Mouse (Mus musculus) kidney, postnatal 4 days (tissue): ENCODE measurements at regions not wholly inside any gene's neighbourhood (a gene's known extent, or its start where the extent isn't known, plus 50 kb on each side); places are given as distances from the start of the nearest gene placed in this dataset.
"Not testable (repeated sequence)": the region's sequence is repeated elsewhere in the genome, so short reads cannot be mapped to it uniquely, and the experiment has no call there.

Experiments
- DNase-seq, 2 experiments: peaks; one replicate each; pipeline ENCODE4 v3.0.0; 2021; ENCODE audit warnings: mixed read lengths in 2 of 2

DNA sequence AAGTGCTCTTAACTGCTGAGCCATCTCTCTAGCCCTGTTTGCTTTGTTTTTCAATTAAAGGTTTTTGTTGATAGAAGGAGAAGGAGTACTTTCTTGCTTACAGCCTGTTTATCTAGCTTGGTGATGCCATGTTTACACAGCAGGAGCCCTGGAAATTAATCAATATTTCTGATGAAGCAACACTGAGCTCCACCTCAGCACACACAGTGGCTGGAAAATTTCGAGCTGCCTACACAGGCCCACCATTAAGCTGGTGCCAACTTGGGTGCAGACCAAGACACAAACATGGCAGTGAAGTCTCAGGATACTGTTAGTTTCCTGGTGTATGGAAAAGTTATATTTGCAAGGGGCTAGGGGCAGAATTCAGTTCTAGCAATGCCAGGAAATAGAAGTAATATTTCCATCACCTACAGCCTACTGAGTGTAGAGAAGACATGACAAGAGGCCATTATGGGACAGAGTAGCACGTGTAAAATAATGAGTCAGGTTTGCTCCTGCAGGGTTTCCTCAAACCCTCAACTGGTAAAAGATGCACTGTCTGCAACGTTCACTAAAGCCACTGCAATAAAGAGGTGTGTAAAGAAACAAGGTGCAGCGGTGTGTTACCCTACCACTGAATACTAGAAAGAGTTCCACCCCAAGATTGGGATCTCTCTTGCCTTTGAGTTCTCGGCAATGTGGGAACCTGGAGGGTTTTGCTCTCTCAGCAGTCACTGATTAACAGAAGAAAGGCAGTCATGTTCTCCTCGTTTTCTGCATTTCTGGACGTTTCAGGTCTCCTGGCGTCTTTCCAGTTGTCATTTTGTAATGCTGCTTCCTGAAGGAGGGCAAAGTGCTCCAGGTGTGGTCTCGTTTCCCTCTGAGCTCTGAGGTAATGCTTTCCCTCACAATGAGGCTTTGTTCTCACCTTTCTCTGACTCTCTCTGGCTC, 108.8 kb upstream of the Fhl2 start:
- peak; percentile 14 to 34 for DNase-seq

DNA sequence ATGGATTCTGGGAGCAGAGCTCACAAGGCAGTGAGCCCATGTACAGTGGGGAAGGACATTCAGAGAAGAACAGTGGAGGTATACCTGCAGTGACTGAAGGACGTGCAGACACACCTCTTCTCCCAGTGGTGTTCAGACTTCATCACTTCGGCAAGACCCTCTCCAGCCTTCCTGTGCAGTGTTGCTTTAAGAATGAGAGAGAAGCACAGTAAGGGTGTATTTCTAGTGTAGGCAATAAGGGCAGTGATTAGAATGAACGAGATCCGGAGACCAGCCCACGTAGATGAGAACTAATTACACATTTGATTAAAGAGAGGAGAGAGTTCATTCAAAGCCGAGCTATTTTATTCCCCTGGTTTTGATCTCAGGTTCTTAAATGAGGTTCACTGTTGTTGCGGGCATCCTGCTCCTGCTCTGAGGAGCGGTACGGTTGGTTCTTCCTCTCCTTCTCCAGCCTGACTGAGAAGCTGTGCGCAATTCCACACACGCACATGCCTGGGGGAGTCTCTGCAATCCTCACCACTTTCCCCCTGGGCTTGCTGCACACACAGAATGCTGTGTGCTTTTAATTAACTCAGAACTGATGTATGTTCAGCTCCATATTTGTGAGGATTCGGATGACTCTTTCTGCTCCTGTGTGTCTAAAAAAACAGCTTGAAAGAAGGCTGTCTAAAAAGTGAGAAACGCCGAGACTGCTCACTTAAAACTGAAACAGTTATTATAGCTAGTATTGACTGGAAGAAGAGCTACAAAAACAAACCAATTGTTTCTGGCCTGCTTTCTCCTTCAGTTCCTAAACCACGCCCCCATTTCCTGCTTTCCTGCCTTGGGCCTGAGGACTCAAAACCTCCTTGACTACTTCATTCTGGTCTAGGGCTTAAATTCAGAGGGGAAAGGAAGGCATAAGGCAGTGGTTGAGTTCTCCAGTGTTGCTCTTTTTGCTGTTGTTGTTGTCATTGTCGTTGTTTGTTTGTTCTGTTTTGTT, 114.2 kb upstream of the Fhl2 start:
- peak; percentile 29 to 64 for DNase-seq

DNA sequence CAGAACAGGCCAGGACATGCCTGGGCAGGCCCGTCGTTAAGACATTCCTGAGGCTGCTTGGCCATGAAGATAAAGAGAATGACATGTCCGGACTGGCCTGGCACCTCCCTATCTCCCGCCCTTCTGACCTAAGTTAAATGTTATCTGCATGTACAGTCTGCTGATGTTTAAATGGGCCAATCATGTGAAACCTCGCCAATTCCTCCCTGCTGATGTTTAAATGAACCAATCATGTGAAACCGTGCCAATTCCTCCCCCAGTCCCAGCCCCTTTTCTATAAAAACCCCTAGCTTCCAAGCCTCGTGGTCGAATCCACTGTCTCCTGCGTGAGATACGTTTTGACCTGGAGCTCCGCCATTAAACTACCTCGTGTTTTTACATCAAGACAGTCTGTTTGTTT, 119.5 kb upstream of the Fhl2 start:
- not testable (repeated sequence) for DNase-seq

DNA sequence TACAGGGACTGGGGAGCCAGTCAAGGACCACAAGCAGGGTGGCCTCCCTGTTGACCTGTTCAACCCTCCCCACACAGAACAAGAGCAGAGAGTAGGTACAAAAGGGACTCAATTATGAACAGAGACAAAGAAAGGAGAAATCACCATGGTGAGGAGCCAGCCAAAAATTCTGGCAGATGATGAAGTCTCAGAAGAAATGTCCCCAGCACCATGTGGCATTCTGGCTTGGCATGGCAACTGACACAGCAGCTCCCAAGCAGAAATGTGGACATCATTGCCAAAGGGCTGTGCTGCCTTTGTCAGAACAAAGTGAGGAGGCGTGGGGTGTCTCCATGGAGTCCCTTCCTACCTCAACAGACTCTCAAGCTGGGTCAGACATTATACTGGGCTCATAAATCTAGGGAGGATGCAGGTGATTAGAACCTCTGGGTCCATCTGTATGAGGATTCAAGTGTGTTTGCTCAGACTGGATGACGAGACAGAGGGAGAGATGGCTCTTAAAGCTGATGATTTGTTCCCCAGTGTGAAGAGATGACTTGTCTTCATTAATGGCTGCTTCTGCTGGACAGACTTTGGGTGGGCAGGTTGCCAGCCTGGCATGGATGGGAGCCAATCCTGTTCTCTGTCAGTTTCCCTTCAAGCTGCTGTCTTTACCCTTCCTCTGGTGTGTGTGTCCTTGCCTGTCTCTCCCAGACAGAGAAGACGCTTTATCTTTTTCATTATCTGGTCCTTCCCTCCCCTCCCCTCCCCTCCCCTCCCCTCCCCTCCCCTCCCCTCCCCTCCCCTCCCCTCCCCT, 120.5 kb upstream of the Fhl2 start:
- no peak for DNase-seq

DNA sequence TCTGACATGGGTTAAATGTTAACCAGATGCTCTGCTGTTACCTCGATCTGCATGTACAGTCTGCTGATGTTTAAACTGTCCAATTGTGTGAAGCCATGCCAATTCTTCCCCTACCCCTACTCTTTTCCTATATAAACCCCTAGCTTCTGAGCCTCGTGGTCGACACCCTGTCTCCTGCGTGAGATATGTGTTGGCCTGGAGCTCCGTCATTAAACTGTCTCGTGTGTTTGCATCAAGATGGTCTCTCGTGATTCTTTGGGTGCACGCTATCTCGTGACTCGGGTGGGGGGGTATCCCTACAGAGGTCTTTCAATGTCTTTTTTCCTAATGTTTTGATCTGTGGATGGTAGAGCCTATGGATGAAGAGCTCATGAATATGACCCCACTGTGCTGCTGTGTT, 110.9 kb upstream of the Nck2 start:
- DNase-seq = not testable (repeated sequence)

DNA sequence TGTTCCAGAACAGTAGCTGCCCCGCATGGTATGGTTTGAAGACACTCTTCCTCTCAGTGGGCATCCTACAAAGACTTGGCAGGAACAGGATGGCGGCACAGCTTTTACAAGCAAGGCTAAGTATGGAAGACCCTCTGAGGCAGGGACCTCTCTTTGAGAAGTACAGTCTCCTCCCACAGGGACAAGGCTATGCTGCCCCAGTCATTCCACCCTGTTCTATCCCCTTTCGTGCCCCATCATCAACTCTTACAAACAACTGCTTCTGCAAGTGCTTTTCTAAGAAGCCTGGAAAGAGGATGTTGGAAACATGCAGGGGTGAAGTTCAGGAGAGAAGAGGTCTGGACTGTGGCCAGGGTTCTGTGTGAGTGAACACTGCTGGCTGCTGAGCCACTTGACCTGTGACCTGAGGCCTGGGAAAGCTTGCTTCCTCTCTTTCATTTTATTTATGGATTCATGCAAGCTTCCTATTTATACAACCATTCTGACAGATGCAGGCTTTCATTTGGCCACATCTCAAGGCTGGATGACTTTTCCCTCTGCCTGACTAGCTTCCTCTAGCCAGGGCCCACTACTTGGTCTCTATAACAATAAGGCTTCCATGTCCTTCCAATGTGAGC, 107.1 kb upstream of the Nck2 start:
- peak; percentile 91 to 94 for DNase-seq

DNA sequence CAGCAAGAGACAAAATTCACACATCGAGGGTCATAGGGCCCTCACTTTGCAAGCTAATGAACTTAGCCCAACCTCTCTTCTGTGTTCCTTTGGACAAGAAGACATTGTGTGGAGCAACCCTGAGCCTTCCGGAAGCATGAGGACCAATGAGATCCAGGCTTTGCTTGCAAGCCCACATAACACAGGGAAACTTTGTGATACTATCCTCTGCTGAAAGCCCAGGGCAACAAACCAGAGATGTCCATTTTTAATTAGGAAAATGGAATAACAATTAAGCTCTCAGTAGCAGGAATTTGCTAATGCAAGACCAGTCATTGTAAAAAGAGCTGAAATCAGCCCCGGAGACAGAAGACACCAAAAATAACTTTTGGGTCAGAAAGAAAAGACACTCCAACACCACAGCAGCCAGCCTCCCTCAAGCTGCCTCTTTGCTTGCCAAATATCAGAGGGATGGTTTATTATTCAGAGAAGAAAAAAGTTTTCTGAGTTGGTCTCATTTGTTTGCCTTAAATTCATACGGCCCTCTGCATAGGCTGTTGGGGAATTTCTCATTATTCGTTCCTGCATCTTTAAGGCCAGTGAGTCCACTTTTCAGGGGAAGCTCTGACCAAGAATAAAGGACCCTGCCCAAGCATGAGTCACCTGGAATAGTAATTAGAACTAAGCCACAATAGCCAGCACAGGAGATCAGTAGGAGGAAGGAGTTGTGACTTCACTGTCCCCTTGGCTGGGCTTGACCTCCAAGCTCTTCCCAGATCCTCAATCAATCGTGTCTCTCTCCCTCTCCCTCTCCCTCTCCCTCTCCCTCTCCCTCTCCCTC, 106.1 kb upstream of the Nck2 start:
- peak; percentile 28 to 31 for DNase-seq

DNA sequence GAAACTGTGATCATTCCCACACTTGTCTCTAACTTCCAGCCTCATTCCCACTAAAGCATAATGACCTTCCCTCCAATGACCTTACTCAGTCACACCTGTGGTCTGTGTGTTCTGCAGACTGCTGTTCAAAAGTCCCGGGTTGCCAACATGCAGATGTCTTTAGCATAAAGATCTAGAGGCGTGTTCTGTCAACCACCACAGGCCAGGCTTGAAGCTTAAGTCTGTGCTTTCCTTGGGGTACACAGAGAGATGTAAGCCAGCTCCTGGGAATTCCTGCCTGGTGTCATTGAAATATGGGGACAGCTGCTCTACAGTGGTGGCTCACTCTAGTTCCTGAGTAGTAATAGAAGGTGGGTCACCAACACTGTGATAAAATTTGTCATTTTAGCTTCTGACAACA, 101.5 kb upstream of the Nck2 start:
- DNase-seq = no peak

DNA sequence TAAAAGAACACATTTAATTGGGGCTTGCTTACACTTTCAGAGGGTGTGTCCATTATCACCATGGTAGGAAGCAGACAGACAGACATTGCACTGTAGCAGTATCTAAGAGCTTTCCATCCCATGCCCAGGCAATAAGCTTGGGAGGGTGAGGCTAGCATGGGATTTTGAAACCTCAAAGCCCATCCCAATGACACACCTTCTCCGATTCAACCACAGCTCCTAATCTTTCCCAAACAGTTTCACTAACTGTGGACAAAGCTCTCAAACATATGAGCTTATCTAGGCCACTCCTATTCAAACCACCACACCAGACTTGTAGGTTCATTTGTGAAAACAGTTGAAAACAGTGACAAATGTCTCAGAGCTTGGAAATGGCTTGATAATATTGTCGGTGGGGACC, 101.0 kb upstream of the Nck2 start:
- DNase-seq = no peak

DNA sequence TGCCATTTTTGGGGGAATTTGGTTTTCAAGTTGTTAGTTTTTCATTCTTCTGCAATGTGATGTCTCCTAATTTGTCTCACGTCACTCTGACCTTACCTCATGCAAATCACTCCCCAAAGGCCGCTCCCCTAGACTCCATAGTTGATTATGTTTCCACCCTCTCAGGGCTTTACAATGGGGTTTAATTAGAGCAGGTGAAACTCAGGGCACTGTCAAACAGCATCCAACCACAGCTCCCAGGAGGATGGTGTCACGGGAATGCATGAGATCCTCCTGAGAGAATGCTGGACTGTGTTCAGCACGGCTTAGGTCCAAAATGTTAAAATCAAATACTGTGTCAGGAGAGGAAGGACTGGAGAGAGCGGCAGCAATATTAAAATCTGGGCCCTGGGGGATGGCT, 100.4 kb upstream of the Nck2 start:
- DNase-seq = no peak

DNA sequence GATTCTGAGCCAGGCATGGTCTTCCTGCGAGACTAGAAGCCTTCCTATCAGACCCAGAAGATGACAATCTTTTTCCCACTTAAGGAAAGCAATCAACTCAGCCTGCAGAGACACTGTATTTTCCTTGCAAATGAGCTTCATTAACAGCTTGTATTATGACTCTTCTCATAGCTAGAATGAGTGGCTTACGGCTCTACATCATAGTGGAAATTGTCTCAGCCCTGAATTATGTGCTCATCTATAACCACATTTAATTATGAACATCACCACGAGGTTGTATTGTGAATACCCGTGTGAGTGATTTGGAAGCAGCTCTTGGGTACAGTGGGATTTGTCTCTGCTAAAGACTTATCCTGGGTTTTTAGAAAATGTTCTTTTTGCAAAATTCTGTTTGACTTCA, 97.2 kb upstream of the Nck2 start:
- DNase-seq = no peak

DNA sequence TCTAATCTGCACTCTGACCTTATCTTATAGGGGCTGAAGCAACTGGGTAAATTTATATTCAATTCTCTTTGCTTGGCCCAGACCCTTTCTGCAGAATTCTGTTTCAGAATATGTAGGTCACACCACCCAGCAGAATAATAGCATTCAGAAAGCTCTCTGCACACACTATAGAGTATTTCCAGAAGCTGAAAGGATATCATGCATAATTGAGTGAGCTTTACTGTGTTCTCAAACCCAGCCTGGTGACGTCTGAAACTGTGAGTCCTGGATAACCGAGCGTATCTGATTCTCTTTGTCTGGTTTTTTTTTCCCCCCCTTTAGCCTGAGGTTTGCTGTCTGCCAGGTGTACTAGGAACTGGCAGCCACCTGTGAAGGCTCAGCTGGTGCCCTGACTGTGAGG, 94.4 kb upstream of the Nck2 start:
- no peak for DNase-seq

DNA sequence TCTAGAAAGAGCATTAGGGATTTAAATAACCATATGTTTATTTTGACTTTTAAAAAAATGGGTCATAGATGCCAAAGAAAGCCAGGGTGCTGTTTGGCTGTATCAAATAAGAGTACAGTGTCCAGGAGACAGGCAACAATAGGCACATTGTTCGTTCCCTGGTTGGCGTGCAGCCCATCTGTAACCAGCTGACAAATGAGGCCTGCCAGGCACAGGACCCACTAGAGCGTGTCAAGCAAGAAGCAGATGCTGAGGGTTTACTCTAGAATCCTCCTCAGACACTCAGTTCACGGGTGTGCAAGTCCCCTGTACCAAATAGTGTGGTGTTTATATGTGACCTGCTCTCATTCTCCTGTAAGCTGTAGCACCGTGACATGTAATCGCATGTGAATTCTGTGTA, 86.2 kb upstream of the Nck2 start:
- DNase-seq = peak; percentile 69 to 77

DNA sequence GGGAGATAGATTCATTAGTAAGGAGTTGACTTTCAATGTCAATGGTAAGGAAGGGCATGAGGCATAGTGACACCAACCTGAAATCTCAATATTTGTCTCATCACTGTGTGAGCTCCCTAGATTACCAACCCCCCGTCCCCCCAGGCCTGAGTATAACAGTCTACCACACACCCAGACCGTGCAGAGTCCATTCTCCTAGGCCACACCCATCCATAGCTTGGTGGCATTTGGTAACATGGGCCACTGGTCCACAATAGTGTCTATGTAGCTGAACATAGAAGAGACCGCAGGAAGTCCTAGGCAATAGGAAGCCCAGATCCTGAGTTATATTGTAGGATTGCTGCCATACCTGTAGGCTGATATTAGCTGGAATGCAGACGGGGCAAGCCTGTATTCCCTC, 84.7 kb upstream of the Nck2 start:
- DNase-seq = no peak

DNA sequence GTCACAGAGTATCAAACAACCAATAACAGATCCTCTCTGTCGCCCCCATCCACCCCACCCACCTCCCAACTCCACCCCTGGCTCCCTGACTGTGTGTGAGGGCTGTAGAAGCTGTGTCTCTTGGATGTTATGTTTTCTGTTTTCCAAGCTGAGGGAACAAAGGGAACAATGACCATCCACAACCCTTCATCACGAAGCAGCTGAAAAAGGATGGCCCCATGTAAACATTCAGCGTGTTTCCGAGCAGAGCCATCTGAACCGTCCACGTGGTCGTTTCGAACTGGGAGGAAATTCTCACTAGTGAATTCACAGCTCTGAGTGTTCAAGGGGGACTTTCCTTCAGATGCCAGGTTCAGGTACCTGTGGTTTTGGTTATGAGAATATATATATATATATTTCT, 84.1 kb upstream of the Nck2 start:
- no peak for DNase-seq

DNA sequence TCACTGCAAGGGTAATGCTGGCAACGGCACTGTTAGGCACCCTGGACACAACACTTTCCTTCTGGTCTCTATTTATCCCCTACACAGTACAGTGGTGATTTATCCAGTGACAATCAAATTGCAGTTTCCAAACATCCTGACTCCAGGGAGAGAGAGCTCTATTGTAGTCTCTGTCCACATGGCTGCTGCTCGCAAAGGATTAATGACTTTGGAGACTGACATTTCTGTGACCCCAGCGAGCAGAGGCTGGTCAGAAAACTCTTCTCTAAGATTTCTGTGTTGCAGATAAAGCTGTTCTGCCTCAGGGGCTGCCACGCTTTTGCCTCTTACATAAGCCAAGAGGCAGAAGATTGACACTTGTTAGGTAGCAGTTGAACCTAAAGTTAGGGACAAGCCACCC, 83.6 kb upstream of the Nck2 start:
- peak; percentile 14 to 21 for DNase-seq

DNA sequence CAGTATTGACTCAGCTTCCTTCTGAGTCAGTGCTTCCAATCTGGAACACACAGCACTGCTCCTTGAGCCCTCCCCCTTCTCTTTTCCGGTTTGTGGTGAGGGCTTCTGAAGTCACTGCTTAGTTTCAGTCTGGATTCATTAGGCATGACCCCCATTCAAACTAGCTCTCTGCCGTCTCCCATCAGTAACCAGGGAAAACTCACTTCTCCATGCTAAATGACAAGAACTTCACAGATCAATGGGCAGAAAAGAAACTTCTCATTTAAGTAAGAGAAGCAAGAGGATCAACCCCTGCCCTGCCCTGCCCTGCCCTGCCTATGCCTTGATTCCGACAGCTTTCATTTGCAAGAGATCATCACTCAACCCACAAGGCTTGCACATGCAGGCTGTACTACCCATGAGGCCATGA, 82.9 kb upstream of the Nck2 start:
- DNase-seq = peak in 1 of 2 experiments; percentile 30

DNA sequence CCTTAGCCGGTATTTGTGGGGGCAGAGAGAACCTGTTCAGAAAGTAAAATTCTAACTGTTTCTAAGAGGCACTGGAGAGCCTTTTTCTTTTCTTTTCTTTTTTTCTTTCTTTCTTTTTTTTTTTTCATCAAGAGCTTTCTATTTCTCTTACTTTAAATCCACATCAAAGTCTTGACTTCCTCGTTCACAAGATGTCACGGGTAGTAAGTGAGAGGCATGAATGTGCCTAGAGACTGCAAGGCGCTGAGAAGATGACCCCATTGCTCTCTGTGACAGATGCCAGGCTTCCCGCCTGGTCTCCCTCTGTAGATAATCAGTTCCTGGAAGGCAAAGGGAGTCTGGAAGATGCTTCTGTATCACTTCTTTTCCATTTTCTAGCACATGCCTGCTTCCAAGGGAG, 82.2 kb upstream of the Nck2 start:
- no peak for DNase-seq

DNA sequence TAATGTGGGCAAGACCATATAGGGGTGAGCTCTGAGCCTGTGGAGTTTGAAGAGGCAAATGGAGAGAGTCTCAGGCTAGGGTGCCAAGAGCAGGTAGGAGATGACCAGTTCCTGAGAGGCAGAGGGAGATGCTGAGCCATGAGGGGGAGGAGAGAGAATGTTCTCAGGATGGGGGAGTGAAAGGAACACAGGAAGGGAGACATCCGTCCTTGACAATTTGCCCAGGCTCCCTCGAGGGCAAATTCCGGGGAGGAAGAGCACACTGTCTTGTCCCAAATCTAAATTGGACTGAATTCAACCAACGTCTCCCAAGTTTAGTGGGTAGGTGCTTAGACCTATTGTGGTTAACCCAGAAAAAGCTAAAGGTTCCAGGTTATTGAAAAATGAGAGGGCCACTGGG, 81.2 kb upstream of the Nck2 start:
- peak in 1 of 2 experiments; percentile 22 for DNase-seq

DNA sequence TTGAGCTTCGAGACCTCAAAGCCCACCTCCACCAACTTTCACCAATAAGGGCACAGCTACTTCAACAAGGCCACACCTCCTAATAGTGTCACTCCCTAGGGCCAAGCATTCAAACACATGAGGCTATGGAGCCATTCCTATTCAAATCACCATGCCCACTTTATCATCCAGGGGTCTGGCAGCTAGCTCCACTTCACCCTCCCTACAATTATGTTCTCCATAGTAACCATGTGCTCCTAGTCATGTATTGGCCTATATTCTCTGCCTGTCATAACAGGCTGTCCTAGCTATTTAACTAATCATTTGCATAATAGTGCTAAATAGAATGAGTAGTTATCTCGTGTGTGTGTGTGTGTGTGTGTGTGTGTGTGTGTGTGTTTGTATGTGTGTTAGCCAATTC, 77.9 kb upstream of the Nck2 start:
- DNase-seq = no peak

DNA sequence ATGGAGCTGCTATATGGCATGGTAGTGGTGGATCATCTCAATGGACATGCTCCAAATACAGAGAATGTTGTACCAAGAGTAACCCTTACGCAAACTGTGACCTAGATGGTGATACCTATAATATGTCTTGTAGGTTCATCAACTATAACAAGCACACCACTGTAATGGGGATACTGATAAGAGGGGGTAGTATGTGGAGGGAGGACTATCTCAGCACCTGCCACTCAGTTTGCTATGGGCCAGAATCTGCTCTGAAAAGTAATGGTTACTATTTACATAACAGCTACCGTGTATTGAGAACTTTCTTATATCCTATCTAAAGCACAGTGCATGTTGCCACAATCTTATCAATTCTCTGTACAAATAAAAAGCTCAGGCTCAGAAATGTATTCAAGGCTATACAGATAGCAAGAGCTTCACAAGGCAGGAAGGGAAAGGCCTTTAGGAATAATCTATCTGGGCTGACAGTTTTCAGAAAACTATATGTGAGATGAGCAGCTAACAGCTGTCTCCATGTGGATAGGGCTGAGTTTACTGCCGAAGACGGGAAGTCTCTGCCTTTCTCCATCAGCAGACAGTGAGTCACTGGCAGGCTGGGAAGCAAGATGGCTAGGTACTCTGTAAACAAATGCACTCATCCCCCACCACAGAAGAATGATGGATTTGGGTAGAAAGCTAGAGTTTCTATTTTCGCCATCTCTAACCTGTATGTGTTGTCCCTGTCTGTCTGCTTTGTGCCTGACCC, 77.1 kb upstream of the Nck2 start:
- no peak for DNase-seq
